Mouse (Mus musculus) spleen, adult 2 months (tissue): ENCODE measurements around the gene Etl4.

Source experiments
- CTCF ChIP-seq: fragments of 200-500 bp; IDR thresholded peaks from 2 replicates; pipeline ENCODE4 v1.5.1; 2011; ENCODE audit warnings: mild to moderate bottlenecking, inconsistent platforms; ENCODE audit not compliant: insufficient read depth, insufficient read length, insufficient replicate concordance; ENCODE audit errors: extremely low read depth
- POLR2A ChIP-seq: fragments of 200-500 bp; IDR thresholded peaks from 2 replicates; pipeline ENCODE4 v1.6.1; 2011; ENCODE audit warnings: low read depth, low read length, inconsistent platforms

DNA sequence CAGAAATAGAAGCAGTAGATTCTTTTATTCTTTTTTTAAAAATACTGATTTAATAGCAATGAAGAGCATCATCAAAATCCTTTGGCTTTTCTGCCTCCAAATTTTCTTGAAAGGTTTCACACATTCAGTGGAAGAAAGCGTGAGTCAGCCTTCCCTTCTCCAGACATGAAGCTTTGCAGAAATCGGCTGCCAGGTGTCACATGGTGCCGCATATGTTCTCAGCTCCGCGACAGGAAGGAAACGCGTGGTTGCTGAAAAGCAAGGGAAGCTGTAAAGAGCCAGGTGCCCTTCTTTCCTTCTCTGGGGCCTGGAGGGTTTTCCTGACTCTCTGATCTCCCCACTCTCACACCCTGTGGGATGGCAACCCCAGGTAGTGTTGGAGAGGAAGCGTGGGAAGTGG, 383.8 kb downstream of the Etl4 start:
- TF ChIP-seq POLR2A (no peak), CTCF (no peak)
